Mouse (Mus musculus) cerebral cortex, adult 2 months (tissue): Measurements from ENCODE around the gene Fnbp1.

Source experiments
- WGBS: fragments of 180-500 bp; shearing (Covaris S2); methylation state at CpG from one replicate; pipeline ENCODE4 v1.1.7; 2018; 5-methylcytosine and 5-hydroxymethylcytosine counted together

Fnbp1 gene

GRCm38 (mm10) chr2:31094565-31094964, 47.2 kb downstream of the Fnbp1 start:
- 67% methylated on average over 5 of the region's 5 CpGs for WGBS

- 92% methylated on average over 3 of the region's 3 CpGs for WGBS
Observed at GRCm38 (mm10) chr2:31092939-31093338, 48.9 kb downstream of the Fnbp1 start.

GRCm38 (mm10) chr2:31091182-31091581, 50.6 kb downstream of the Fnbp1 start:
- 82% methylated on average over 3 of the region's 3 CpGs for WGBS

- WGBS = 65% methylated on average over 16 of the region's 16 CpGs
Observed at GRCm38 (mm10) chr2:31089607-31090006, 52.2 kb downstream of the Fnbp1 start.

- WGBS = 69% methylated on average over 8 of the region's 8 CpGs
Observed at GRCm38 (mm10) chr2:31088871-31089270, 52.9 kb downstream of the Fnbp1 start.

- WGBS = 51% methylated on average over 11 of the region's 11 CpGs
Observed at GRCm38 (mm10) chr2:31087663-31088661, 53.8 kb downstream of the Fnbp1 start.

- 51% methylated on average over 5 of the region's 5 CpGs for WGBS
Observed at GRCm38 (mm10) chr2:31087085-31087484, 54.7 kb downstream of the Fnbp1 start.

GRCm38 (mm10) chr2:31084169-31084850, 57.5 kb downstream of the Fnbp1 start:
- 97% methylated on average over 9 of the region's 9 CpGs for WGBS

GRCm38 (mm10) chr2:31083372-31083771, 58.4 kb downstream of the Fnbp1 start:
- WGBS = 96% methylated on average over 8 of the region's 8 CpGs

- 88% methylated on average over 17 of the region's 17 CpGs for WGBS
Observed at GRCm38 (mm10) chr2:31082639-31083038, 59.2 kb downstream of the Fnbp1 start.

GRCm38 (mm10) chr2:31081349-31081748, 60.5 kb downstream of the Fnbp1 start:
- 64% methylated on average over 4 of the region's 4 CpGs for WGBS

- 83% methylated on average over 6 of the region's 6 CpGs for WGBS
Observed at GRCm38 (mm10) chr2:31079117-31079516, 62.7 kb downstream of the Fnbp1 start.

- 96% methylated on average over 5 of the region's 5 CpGs for WGBS
Observed at GRCm38 (mm10) chr2:31077574-31077973, 64.2 kb downstream of the Fnbp1 start.

GRCm38 (mm10) chr2:31076351-31077140, 65.3 kb downstream of the Fnbp1 start:
- WGBS = 81% methylated on average over 16 of the region's 16 CpGs

GRCm38 (mm10) chr2:31075836-31076235, 66.0 kb downstream of the Fnbp1 start:
- 92% methylated on average over 7 of the region's 7 CpGs for WGBS

GRCm38 (mm10) chr2:31075168-31075567, 66.6 kb downstream of the Fnbp1 start:
- WGBS = 99% methylated on average over 2 of the region's 2 CpGs

GRCm38 (mm10) chr2:31069506-31069905, 72.3 kb downstream of the Fnbp1 start:
- WGBS = 90% methylated on average over 7 of the region's 7 CpGs

- 56% methylated on average over 4 of the region's 4 CpGs for WGBS
Observed at GRCm38 (mm10) chr2:31069114-31069445, 72.7 kb downstream of the Fnbp1 start.

- 29% methylated on average over 13 of the region's 13 CpGs for WGBS
Observed at GRCm38 (mm10) chr2:31068246-31069113, 73.3 kb downstream of the Fnbp1 start.

GRCm38 (mm10) chr2:31067696-31068245, 74.0 kb downstream of the Fnbp1 start:
- WGBS = 44% methylated on average over 7 of the region's 7 CpGs
